Mouse (Mus musculus) liver, embryonic 11.5 days (tissue): ENCODE data around the gene Vangl2. TPM values are rescaled to one million over a fixed set of nuclear protein-coding genes. Genes with fewer than 3 reads are reported as not detected.

Experiments
- ATAC-seq: fragments of 200-750 bp; cut with Nextera tagmentation; replicated peaks from 2 replicates; pipeline ENCODE4 v1.8.0; 2017; ENCODE audit warnings: moderate number of reproducible peaks, mild to moderate bottlenecking, moderate TSS enrichment, moderate library complexity; ENCODE audit not compliant: low FRiP score
- DNase-seq: peaks from one replicate; pipeline ENCODE4 v3.0.0-alpha.2; 2017; ENCODE audit warnings: low spot score
- H3K27ac ChIP-seq: fragments of 300-500 bp; sonication (generic); 2 replicates; pipeline ENCODE4 v1.5.1; 2014; ENCODE audit warnings: mild to moderate bottlenecking, low read depth, low read length, control low read depth
- H3K27me3 ChIP-seq: fragments of 300-500 bp; sonication (generic); replicated peaks from 2 replicates; pipeline ENCODE4 v1.6.1; 2014; ENCODE audit warnings: low read length, mixed read lengths; ENCODE audit not compliant: control insufficient read depth, insufficient read depth
- H3K36me3 ChIP-seq: fragments of 300-500 bp; sonication (generic); 2 replicates; pipeline ENCODE4 v1.6.1; 2014; ENCODE audit warnings: mild to moderate bottlenecking, low read length, moderate library complexity, mixed read lengths; ENCODE audit not compliant: control insufficient read depth, insufficient read depth
- H3K4me1 ChIP-seq: fragments of 300-500 bp; sonication (generic); replicated peaks from 2 replicates; pipeline ENCODE4 v1.6.1; 2014; ENCODE audit warnings: low read length, mixed read lengths; ENCODE audit not compliant: control insufficient read depth, insufficient read depth
- H3K4me2 ChIP-seq: fragments of 300-500 bp; sonication (generic); 2 replicates; pipeline ENCODE4 v1.6.1; 2014; ENCODE audit warnings: mild to moderate bottlenecking, control low read depth, moderate library complexity
- H3K4me3 ChIP-seq: fragments of 300-500 bp; sonication (generic); 2 replicates; pipeline ENCODE4 v1.5.1; 2014; ENCODE audit warnings: low read depth, low read length, control low read depth
- H3K9ac ChIP-seq: fragments of 300-500 bp; sonication (generic); 2 replicates; pipeline ENCODE4 v1.6.1; 2014; ENCODE audit warnings: low read depth, low read length, control low read depth
- H3K9me3 ChIP-seq: fragments of 300-500 bp; sonication (generic); 2 replicates; pipeline ENCODE4 v1.6.1; 2016; ENCODE audit warnings: low read length, inconsistent platforms, mixed read lengths; ENCODE audit not compliant: control insufficient read depth
- WGBS: fragments of 180-500 bp; shearing (Covaris S2); extraction: QIAGEN DNeasy Blood & Tissue Kit; methylation state at CpG from one replicate; pipeline ENCODE4 v1.1.7; 2014; 5-methylcytosine and 5-hydroxymethylcytosine counted together
- polyA plus RNA-seq: library from polyadenylated mRNA; unstranded; fragments of >200 nt; fragmentation: Nextera tagmentation; extraction: Ambion mirVana; gene quantifications from 2 replicates; pipeline ENCODE4 v1.2.1, GENCODE M21; 2014

Vangl2 gene
- polyA plus RNA-seq, 1 experiment from 2014 or later, result 5.4 TPM

GRCm38 (mm10) chr1:172001665-172002064 is 26.6 kb downstream of the Vangl2 start:
- DNase-seq, result no peak
- H3K4me3 ChIP-seq, result no peak overlapping the region
- H3K9me3 ChIP-seq, result no peaks in the 10 kb centered on the region
- 76% methylated on average over 12 of the region's 12 CpGs for WGBS
- H3K9ac ChIP-seq, result no peak overlapping the region
- no peak overlapping the region for H3K4me2 ChIP-seq
- no peaks in the 10 kb centered on the region for H3K27me3 ChIP-seq
- H3K4me1 ChIP-seq, result no peaks in the 10 kb centered on the region
- H3K36me3 ChIP-seq, result peaks cover 5% of the 10 kb centered on the region; the same call in 1 of the 2 replicates
- ATAC-seq, result no peak
- no peak overlapping the region for H3K27ac ChIP-seq

GRCm38 (mm10) chr1:172000641-172001040 is 27.6 kb downstream of the Vangl2 start:
- H3K9ac ChIP-seq, result no peak overlapping the region
- H3K27me3 ChIP-seq, result no peaks in the 10 kb centered on the region
- H3K27ac ChIP-seq, result no peak overlapping the region
- WGBS, result 41% methylated on average over 3 of the region's 3 CpGs
- H3K9me3 ChIP-seq, result no peaks in the 10 kb centered on the region
- no peak overlapping the region for H3K4me2 ChIP-seq
- no peaks in the 10 kb centered on the region for H3K4me1 ChIP-seq
- DNase-seq, result peak; percentile 49
- H3K4me3 ChIP-seq, result no peak overlapping the region
- no peak; the same call in 1 of the 2 replicates for ATAC-seq
- H3K36me3 ChIP-seq, result no peaks in the 10 kb centered on the region; the same call in 1 of the 2 replicates

- Histone ChIP-seq H3K27ac (no peak overlapping the region), H3K4me1 (peaks cover 8% of the 10 kb centered on the region), H3K4me2 (no peak overlapping the region), H3K36me3 (no peaks in the 10 kb centered on the region), H3K9ac (no peak overlapping the region), H3K4me3 (no peak overlapping the region), H3K27me3 (no peaks in the 10 kb centered on the region), H3K9me3 (no peaks in the 10 kb centered on the region)
- 84% methylated on average over 13 of the region's 13 CpGs for WGBS
- DNase-seq (no peak), ATAC-seq (no peak)
Observed at GRCm38 (mm10) chr1:171998820-171999597, 29.2 kb downstream of the Vangl2 start.

- Histone ChIP-seq H3K9ac (no peak overlapping the region), H3K36me3 (no peaks in the 10 kb centered on the region), H3K27me3 (no peaks in the 10 kb centered on the region), H3K4me1 (peaks cover 8% of the 10 kb centered on the region), H3K4me3 (no peak overlapping the region), H3K4me2 (no peak overlapping the region), H3K9me3 (no peaks in the 10 kb centered on the region), H3K27ac (no peak overlapping the region)
- DNase-seq (no peak), ATAC-seq (no peak)
- WGBS, result 74% methylated on average over 7 of the region's 7 CpGs
Observed at GRCm38 (mm10) chr1:171996701-171997100, 31.5 kb downstream of the Vangl2 start.

- peaks cover 8% of the 10 kb centered on the region for H3K4me1 ChIP-seq
- ATAC-seq (peak; percentile 68), DNase-seq (peak; percentile 16)
- no peaks in the 10 kb centered on the region for H3K27me3 ChIP-seq
- no peak overlapping the region for H3K4me3 ChIP-seq
- no peak overlapping the region for H3K9ac ChIP-seq
- H3K36me3 ChIP-seq, result no peaks in the 10 kb centered on the region
- no peak overlapping the region for H3K27ac ChIP-seq
- no peaks in the 10 kb centered on the region for H3K9me3 ChIP-seq
- no peak overlapping the region for H3K4me2 ChIP-seq
- WGBS, result 74% methylated on average over 11 of the region's 11 CpGs
Observed at GRCm38 (mm10) chr1:171994918-171995715, 33.1 kb downstream of the Vangl2 start.

GRCm38 (mm10) chr1:171994501-171994900 is 33.7 kb downstream of the Vangl2 start:
- Histone ChIP-seq H3K27me3 (no peaks in the 10 kb centered on the region), H3K36me3 (no peaks in the 10 kb centered on the region), H3K4me2 (no peak overlapping the region), H3K4me1 (peaks cover 8% of the 10 kb centered on the region), H3K9ac (no peak overlapping the region), H3K27ac (no peak overlapping the region), H3K4me3 (no peak overlapping the region), H3K9me3 (no peaks in the 10 kb centered on the region)
- DNase-seq (peak; percentile 18), ATAC-seq (no peak)
- 79% methylated on average over 2 of the region's 2 CpGs for WGBS

- no peak overlapping the region for H3K4me3 ChIP-seq
- DNase-seq (no peak), ATAC-seq (no peak)
- H3K27ac ChIP-seq, result no peak overlapping the region
- WGBS, result 72% methylated on average over 4 of the region's 4 CpGs
- H3K36me3 ChIP-seq, result no peaks in the 10 kb centered on the region
- peaks cover 8% of the 10 kb centered on the region for H3K4me1 ChIP-seq
- H3K27me3 ChIP-seq, result no peaks in the 10 kb centered on the region
- no peak overlapping the region for H3K9ac ChIP-seq
- no peaks in the 10 kb centered on the region; the same call in 1 of the 2 replicates for H3K9me3 ChIP-seq
- no peak overlapping the region for H3K4me2 ChIP-seq
Observed at GRCm38 (mm10) chr1:171992901-171993530, 35.2 kb downstream of the Vangl2 start.

GRCm38 (mm10) chr1:171991883-171992282 is 36.4 kb downstream of the Vangl2 start:
- DNase-seq (no peak), ATAC-seq (no peak)
- H3K4me3 ChIP-seq, result no peak overlapping the region
- WGBS, result 72% methylated on average over 2 of the region's 2 CpGs
- no peak overlapping the region for H3K4me2 ChIP-seq
- no peaks in the 10 kb centered on the region for H3K36me3 ChIP-seq
- H3K4me1 ChIP-seq, result peaks cover 8% of the 10 kb centered on the region
- no peaks in the 10 kb centered on the region for H3K27me3 ChIP-seq
- no peak overlapping the region for H3K27ac ChIP-seq
- H3K9me3 ChIP-seq, result no peaks in the 10 kb centered on the region; the same call in 1 of the 2 replicates
- H3K9ac ChIP-seq, result no peak overlapping the region
